Mouse (Mus musculus) cerebellum, postnatal 36 days (tissue): ENCODE measurements at regions not wholly inside any gene's neighbourhood (a gene's known extent, or its start where the extent isn't known, plus 50 kb on each side); places are given as distances from the start of the nearest gene placed in this dataset.

Experiments used
- DNase-seq, 2 experiments: peaks; one replicate each; pipeline ENCODE4 v3.0.0; 2021 to 2022; ENCODE audit warnings: mixed read lengths in 2 of 2

DNA sequence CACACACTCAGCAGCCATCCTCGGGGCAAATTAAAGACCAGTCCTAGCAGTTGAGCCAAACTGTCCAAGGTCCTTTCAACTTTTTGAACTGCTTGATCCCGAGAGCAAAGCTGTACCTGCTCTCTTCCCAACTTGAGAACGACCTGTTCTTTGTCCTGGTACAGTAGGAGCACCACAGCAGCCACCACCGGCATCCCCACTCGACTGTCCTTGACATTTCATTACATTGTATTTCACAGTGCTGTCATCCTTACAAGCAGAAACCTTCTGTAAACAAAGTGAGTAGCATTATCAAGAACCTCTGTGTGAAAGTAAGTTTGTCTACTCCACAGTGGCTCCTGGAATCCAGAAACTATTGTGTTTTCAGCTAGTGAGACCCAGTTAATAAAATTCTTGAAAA, 240.2 kb upstream of the Zfp462 start:
- DNase-seq: no peak

GRCm38 (mm10) chr4:54709751-54710150, 235.1 kb upstream of the Zfp462 start:
- DNase-seq: no peak

DNA sequence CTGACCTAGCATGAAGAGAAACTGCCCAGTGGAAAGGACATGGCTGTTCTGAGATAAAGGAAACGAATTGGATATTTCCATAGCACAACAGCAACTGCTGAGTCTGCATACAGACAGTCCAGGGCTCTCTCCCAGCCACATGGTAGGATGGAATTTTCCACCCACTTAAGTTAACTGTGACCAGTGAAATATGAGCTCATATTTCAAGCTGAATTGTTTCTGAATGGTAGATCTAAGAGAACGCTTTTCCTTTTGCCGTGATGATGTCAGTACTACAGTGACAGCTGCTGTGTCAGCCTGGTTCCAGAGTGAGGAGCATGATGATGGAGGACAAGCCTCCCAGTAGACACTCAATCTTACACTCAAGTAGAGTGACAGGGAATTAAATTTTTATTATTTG, 231.9 kb upstream of the Zfp462 start:
- DNase-seq: no peak

GRCm38 (mm10) chr4:54714612-54715342, 230.1 kb upstream of the Zfp462 start:
- DNase-seq: no peak

DNA sequence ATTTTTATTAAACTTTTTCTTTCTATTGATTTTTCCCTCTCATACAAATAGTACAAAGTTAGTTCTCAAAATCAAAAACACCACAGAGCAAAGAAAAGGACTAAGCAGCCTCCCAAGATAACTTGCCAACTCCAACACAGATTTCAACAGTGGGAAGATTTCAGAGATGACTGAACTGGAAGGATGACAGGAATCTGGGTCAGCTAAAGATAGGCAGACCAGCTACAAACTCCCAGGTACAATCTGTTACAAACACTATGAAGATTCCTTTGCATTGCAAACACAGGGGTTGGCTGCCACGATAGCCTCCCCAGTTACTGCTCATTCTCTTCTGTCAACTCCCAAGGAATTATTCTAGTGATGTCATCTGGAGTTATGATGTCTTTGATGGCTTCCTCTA, 226.8 kb upstream of the Zfp462 start:
- peak in 1 of 2 experiments; percentile 3 for DNase-seq

DNA sequence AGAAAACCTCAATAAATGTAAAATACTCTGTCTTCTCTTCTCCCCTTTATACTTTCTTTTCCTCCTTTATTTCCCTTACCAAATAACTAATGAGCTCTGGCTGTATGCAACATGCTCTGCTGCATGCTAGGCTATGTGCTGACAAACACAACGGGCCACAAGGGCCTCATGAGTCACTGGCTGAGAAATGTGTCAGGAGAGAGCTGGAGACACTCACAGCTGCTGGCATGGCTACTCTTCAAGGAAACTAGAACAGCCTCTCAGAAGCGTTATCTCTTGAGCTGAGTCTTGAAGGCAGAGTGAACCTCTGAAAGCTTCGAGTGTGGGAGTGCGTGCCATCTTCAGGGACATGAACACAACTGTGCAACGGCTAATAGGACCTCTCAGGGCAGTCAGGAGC, 205.8 kb upstream of the Zfp462 start:
- DNase-seq: no peak

DNA sequence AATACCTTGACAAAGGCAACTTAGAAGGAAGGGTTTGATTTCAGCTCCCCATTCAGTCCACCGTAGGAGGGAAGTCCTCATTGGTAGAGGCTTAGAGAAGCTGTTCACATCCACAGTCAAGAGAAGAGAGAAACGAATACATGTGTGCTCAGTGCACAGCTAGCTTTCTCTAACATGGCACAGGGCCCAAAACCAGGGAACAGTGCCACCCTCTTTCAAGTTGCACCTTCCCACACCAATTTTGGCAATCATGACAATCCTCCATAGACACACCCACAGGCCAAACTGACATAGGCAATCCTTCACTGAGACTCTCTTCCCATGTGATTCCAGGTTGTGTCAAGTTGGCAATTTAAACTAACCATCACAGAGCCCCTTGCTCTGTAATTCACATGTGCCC, 193.4 kb upstream of the Zfp462 start:
- DNase-seq: no peak

DNA sequence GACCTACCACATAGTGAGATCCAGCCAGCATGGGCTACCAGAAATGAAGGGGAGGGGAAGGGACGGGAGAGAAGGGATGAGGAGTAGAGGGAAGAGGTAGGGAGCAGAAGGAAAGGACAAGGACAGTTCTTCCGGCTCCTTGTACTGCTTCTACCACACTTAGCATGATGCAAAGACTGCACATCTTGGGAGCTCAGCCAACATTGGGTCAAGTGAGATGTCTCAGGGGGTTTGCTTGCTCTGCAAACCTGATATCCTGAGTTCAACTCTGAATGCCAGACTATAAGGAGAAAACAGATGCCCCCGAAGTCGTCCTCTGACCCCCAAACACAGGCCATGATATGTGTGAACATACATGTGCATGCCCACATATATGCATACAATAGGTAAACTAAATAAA, 188.4 kb upstream of the Zfp462 start:
- DNase-seq: no peak

DNA sequence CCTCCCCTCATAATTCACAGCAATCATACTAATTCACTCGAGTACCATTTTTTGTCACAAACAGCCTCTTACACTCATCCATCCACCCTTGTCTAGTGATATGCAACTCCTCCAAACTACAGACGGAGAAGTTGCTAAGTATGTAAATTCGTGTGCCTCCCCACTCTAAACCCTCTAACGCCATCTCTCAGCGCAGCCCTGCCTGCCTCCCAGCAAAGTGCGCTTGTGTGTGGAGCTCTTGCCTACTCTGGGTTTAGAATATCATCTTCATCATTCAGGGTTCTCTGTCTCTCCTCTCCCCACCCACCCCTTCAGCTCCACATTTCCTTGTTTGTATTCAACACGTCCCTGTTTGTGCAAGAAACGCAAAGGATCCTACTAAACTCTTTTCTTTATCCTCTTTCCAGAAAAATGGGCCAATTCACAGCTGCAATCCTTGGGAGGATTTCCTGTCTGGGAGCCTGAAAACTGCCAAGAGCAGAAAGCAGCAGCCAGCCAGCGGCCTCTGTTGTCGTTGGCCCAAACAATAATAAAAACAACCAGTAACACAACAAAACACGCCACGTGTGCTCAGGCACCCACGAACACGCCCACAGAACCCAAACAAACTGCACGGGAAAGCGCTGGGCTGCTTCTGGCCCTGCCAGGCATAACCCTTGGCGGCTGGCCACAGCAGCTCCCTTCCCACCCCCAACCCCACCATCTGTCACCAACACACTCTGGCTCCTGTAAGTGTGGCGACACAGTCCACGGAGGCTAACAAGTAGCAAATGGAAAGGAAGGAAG, 186.9 kb upstream of the Zfp462 start:
- peak; percentile 76 to 78 for DNase-seq

DNA sequence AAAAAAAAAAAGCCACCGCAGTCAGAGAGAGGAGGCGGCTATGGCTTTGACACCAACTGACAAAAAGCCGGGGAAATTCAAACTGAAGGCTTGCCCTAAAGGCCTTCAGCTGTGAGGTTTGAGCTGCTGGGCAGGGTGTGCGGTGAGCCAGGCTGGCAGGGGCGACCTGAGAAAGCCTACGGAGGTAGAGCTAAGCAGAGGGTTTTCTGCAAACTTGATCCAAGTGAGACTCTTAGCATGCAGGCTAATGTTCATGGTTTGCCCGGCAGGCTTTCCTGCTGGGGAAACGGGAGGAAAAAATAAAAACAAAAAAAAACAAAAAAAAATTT, 186.4 kb upstream of the Zfp462 start:
- DNase-seq: no peak

DNA sequence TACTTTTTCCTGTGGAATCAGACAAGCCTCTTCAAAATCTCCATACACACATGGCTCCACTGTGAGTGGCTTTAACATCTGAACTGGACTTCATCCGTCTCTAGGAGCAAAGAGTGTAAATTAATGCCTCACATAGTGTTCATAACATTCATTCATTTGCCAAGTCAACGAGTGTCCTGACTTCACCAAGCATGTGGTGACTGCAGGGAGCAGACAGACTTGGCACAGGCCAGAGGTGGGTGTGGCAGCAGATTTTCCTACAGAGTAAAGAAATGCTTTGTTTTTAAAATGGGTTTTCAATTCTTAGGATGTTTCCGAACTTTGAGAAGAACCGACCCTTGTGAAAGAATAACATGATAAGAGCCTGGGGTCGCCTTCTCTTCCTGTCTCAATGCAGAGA, 183.6 kb upstream of the Zfp462 start:
- DNase-seq: peak; percentile 47 to 55

GRCm38 (mm10) chr4:54765045-54765444, 179.8 kb upstream of the Zfp462 start:
- DNase-seq: no peak

DNA sequence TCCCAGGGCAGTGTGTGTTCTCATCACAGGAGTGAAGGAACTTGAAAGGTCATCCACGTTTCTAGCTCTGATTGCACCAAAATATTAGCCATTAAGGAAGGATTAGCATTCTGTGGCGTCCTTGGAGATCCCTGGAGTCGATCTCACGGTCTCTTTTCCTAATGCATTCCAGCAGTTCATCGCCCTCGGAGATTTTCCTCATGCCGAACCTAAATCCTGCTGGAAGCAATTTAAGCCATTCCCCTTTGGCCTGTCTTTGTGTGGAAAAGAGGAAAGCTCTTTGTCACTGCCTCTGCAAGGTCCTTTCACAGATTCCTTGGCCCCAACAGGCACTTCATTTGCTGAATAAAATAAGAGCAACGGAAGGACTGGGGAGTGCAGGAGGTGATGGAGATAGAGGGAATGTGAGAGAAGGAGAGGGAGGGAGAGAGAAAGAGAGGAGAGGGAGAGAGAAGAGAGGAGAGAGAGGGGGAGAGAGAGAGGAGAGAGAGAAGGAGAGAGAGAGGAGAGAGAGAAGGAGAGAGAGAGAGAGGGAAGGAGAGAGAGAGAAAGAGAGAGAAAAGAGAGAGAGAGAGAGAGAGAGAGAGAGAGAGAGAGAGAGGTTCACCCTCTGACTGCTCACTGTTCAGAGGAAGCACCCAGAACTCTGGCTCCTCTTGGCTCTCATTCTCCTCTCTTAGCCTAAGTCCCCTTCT, 177.2 kb upstream of the Zfp462 start:
- DNase-seq: no peak

DNA sequence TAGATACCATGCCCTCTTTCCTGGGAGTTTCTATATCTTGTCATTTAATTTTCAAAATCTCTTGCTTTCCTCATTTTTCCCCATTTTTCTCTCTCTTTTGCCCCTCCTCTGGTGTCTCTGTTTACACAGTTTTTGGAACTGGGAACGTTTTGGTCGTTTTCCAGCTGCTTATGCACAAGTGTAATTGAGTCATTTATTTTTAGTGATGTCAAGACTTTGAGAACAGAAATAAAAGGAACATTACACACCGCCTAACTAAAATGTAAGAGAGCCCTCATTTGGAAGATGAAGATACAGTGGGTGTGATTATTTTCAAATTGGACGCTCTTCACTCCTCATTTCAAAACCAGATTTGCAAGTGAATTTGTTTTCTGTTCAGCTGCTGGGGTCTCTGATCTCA, 176.0 kb upstream of the Zfp462 start:
- DNase-seq: no peak

- DNase-seq: peak; percentile 15 to 24
Measured at GRCm38 (mm10) chr4:54774066-54774465, 170.8 kb upstream of the Zfp462 start.

- no peak for DNase-seq
Measured at GRCm38 (mm10) chr4:54774717-54775116, 170.1 kb upstream of the Zfp462 start.

DNA sequence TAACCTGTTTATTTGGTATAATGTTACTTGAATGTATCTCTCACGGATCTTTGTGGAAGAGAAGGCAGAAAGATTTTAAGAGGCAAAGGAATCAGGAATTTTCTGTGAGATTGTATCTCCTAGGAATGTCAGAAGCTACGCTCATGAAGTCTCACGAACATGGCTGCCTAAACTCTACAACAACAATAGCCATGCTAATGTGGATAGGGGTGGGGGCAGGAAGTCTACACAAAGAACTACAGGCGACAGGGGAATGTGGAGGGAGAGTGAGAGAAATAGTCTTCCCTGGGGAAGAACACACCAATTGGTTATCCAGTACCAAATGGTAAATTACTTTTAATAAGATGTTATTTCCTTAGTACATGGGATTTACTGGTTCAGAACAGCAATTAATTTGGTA, 164.3 kb upstream of the Zfp462 start:
- DNase-seq: no peak

DNA sequence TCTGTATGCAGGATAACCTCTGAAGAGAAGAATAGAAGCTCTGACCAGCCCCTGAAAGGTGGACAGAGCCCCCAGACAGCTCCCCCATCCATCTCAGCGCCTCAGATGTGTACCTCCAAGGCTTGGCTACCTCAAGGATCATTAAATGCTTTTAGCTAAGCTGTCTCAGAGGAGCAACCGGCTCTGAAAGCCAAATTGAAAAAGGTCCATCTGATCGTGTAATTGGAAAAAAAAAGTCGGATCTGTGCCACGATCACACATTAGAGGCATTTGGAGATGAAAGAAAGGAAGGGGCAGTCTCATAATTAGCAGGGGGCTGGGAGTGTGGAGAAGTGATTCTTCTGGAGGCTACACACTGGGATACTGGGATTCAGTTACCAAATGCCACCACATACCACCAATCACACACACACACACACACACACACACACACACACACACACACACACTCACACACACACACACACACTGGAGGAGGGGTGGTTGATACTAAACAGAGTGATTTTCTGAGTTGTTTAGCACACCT, 153.6 kb upstream of the Zfp462 start:
- no peak for DNase-seq

DNA sequence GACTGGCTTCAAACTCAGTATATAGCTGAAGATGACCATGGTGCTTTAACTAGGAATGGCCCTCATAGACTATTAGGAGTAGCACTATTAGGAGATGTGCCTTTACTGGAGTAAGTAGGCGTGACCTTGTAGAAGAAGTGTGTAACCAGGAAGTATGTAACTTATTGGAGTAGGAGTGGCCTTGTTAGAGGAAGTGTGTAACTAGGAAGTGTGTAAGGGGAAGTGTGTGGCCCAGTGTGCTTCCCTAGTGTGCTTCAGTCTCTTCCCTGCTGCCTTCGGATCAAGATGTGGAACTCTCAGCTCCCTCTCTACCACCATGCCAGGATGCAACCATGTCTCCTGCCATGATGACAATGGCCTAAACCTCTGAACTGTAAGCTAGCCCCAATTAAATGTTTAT, 151.0 kb upstream of the Zfp462 start:
- no peak for DNase-seq

- no peak for DNase-seq
Measured at GRCm38 (mm10) chr4:54795246-54795645, 149.6 kb upstream of the Zfp462 start.

GRCm38 (mm10) chr4:54798523-54798922, 146.3 kb upstream of the Zfp462 start:
- no peak for DNase-seq

GRCm38 (mm10) chr4:54811163-54811562, 133.7 kb upstream of the Zfp462 start:
- DNase-seq: no peak

- DNase-seq: no peak
Measured at GRCm38 (mm10) chr4:54812740-54813634, 131.9 kb upstream of the Zfp462 start.
